Mouse (Mus musculus) limb, embryonic 13.5 days (tissue): ENCODE measurements around the gene Lrrc3b. TPM values are rescaled to one million over a fixed set of nuclear protein-coding genes. Genes with fewer than 3 reads are reported as not detected.

Experiments
- ATAC-seq: fragments of 200-750 bp; cut with Nextera tagmentation; 2 replicates; pipeline ENCODE4 v1.8.0; 2017; ENCODE audit warnings: low read depth, moderate number of reproducible peaks, moderate TSS enrichment; ENCODE audit not compliant: low FRiP score
- H3K27ac ChIP-seq: fragments of 300-500 bp; sonication (generic); 2 replicates; pipeline ENCODE4 v1.5.1; 2015; ENCODE audit warnings: inconsistent platforms, mild to moderate bottlenecking, moderate library complexity
- H3K27me3 ChIP-seq: fragments of 300-500 bp; sonication (generic); 2 replicates; pipeline ENCODE4 v1.6.1; 2015; ENCODE audit warnings: mild to moderate bottlenecking, inconsistent platforms
- H3K36me3 ChIP-seq: fragments of 300-500 bp; sonication (generic); 2 replicates; pipeline ENCODE4 v1.6.1; 2015; ENCODE audit warnings: inconsistent platforms, mild to moderate bottlenecking, moderate library complexity
- H3K4me1 ChIP-seq: fragments of 300-500 bp; sonication (generic); 2 replicates; pipeline ENCODE4 v1.6.1; 2015; ENCODE audit warnings: inconsistent platforms
- H3K4me2 ChIP-seq: fragments of 300-500 bp; sonication (generic); replicated peaks from 2 replicates; pipeline ENCODE4 v1.6.1; 2015; ENCODE audit warnings: inconsistent platforms, mild to moderate bottlenecking, moderate library complexity
- H3K4me3 ChIP-seq: fragments of 300-500 bp; sonication (generic); 2 replicates; pipeline ENCODE4 v1.5.1; 2015; ENCODE audit warnings: moderate library complexity, mild to moderate bottlenecking, inconsistent platforms
- H3K9ac ChIP-seq: fragments of 300-500 bp; sonication (generic); 2 replicates; pipeline ENCODE4 v1.6.1; 2015; ENCODE audit warnings: mild to moderate bottlenecking, inconsistent platforms
- H3K9me3 ChIP-seq: fragments of 300-500 bp; sonication (generic); 2 replicates; pipeline ENCODE4 v1.6.1; 2016; ENCODE audit warnings: inconsistent platforms
- WGBS: fragments of 180-500 bp; shearing (Covaris S2); methylation state at CpG from one replicate; pipeline ENCODE4 v1.1.7; 2015; 5-methylcytosine and 5-hydroxymethylcytosine counted together
- polyA plus RNA-seq: library from polyadenylated mRNA; unstranded; fragments of >200 nt; fragmentation: Nextera tagmentation; extraction: Ambion mirVana; gene quantifications from 2 replicates; pipeline ENCODE4 v1.2.1, GENCODE M21; 2015

Gene Lrrc3b
- polyA plus RNA-seq, 1 experiment from 2014 or later: 2.1 TPM

GRCm38 (mm10) chr14:15383133-15383532 lies 55.7 kb downstream of the Lrrc3b start:
- H3K4me1 ChIP-seq: no peaks in the 10 kb centered on the region
- ATAC-seq: no peak
- 40% methylated on average over 2 of the region's 2 CpGs for WGBS

GRCm38 (mm10) chr14:15377368-15377767 lies 61.4 kb downstream of the Lrrc3b start:
- no peaks in the 10 kb centered on the region for H3K4me1 ChIP-seq
- H3K36me3 ChIP-seq: no peaks in the 10 kb centered on the region
- H3K27ac ChIP-seq: no peak overlapping the region
- no peaks in the 10 kb centered on the region for H3K9me3 ChIP-seq
- no peak overlapping the region for H3K9ac ChIP-seq
- no peaks in the 10 kb centered on the region for H3K27me3 ChIP-seq
- no peak overlapping the region for H3K4me3 ChIP-seq
- no peak for ATAC-seq
- H3K4me2 ChIP-seq: no peak overlapping the region
- WGBS: 76% methylated on average over 2 of the region's 2 CpGs

More at GRCm38 (mm10) chr14:15383133-15383532, 55.7 kb downstream of the Lrrc3b start:
- H3K27ac ChIP-seq: no peak overlapping the region
- no peak overlapping the region for H3K4me3 ChIP-seq
- no peaks in the 10 kb centered on the region for H3K36me3 ChIP-seq
- no peak overlapping the region for H3K9ac ChIP-seq
- no peaks in the 10 kb centered on the region for H3K27me3 ChIP-seq
- no peak overlapping the region for H3K4me2 ChIP-seq
- H3K9me3 ChIP-seq: no peaks in the 10 kb centered on the region

GRCm38 (mm10) chr14:15376786-15377185 lies 62.0 kb downstream of the Lrrc3b start:
- 84% methylated on average over 1 of the region's 1 CpGs for WGBS
- Histone ChIP-seq H3K36me3 (no peaks in the 10 kb centered on the region), H3K4me1 (no peaks in the 10 kb centered on the region), H3K27ac (no peak overlapping the region), H3K9me3 (no peaks in the 10 kb centered on the region), H3K27me3 (no peaks in the 10 kb centered on the region), H3K4me2 (no peak overlapping the region), H3K4me3 (no peak overlapping the region), H3K9ac (no peak overlapping the region)
- no peak for ATAC-seq

- H3K9me3 ChIP-seq: no peaks in the 10 kb centered on the region
- H3K4me3 ChIP-seq: no peak overlapping the region
- H3K9ac ChIP-seq: no peak overlapping the region
- H3K4me2 ChIP-seq: no peak overlapping the region
- no peaks in the 10 kb centered on the region for H3K4me1 ChIP-seq
- no peaks in the 10 kb centered on the region for H3K27me3 ChIP-seq
- ATAC-seq: no peak
- no peak overlapping the region for H3K27ac ChIP-seq
- no peaks in the 10 kb centered on the region for H3K36me3 ChIP-seq
Measured at GRCm38 (mm10) chr14:15374271-15374670, 64.5 kb downstream of the Lrrc3b start.

GRCm38 (mm10) chr14:15372985-15373384 lies 65.8 kb downstream of the Lrrc3b start:
- H3K4me1 ChIP-seq: no peaks in the 10 kb centered on the region
- WGBS: 66% methylated on average over 1 of the region's 1 CpGs
- H3K27ac ChIP-seq: no peak overlapping the region
- H3K4me2 ChIP-seq: no peak overlapping the region
- no peaks in the 10 kb centered on the region for H3K9me3 ChIP-seq
- no peaks in the 10 kb centered on the region for H3K27me3 ChIP-seq
- ATAC-seq: no peak
- H3K36me3 ChIP-seq: no peaks in the 10 kb centered on the region
- H3K4me3 ChIP-seq: no peak overlapping the region
- no peak overlapping the region for H3K9ac ChIP-seq

GRCm38 (mm10) chr14:15365045-15365444 lies 73.7 kb downstream of the Lrrc3b start:
- Histone ChIP-seq H3K27ac (no peak overlapping the region), H3K4me1 (no peaks in the 10 kb centered on the region), H3K36me3 (no peaks in the 10 kb centered on the region), H3K4me2 (no peak overlapping the region), H3K27me3 (no peaks in the 10 kb centered on the region), H3K4me3 (no peak overlapping the region), H3K9me3 (no peaks in the 10 kb centered on the region), H3K9ac (no peak overlapping the region)
- ATAC-seq: no peak
- WGBS: 82% methylated on average over 6 of the region's 6 CpGs

- H3K27ac ChIP-seq: no peak overlapping the region
- no peaks in the 10 kb centered on the region for H3K27me3 ChIP-seq
- ATAC-seq: no peak
- no peaks in the 10 kb centered on the region for H3K4me1 ChIP-seq
- H3K9ac ChIP-seq: no peak overlapping the region
- WGBS: 97% methylated on average over 1 of the region's 1 CpGs
- H3K36me3 ChIP-seq: no peaks in the 10 kb centered on the region
- H3K4me3 ChIP-seq: no peak overlapping the region
- no peak overlapping the region for H3K4me2 ChIP-seq
- no peaks in the 10 kb centered on the region for H3K9me3 ChIP-seq
Measured at GRCm38 (mm10) chr14:15359893-15360292, 78.9 kb downstream of the Lrrc3b start.

GRCm38 (mm10) chr14:15359134-15359533 lies 79.7 kb downstream of the Lrrc3b start:
- no peak for ATAC-seq
- no peaks in the 10 kb centered on the region for H3K9me3 ChIP-seq
- no peak overlapping the region for H3K4me3 ChIP-seq
- 70% methylated on average over 3 of the region's 3 CpGs for WGBS
- H3K4me2 ChIP-seq: no peak overlapping the region
- H3K27ac ChIP-seq: no peak overlapping the region
- no peaks in the 10 kb centered on the region for H3K36me3 ChIP-seq
- H3K9ac ChIP-seq: no peak overlapping the region
- no peaks in the 10 kb centered on the region for H3K4me1 ChIP-seq
- no peaks in the 10 kb centered on the region for H3K27me3 ChIP-seq

GRCm38 (mm10) chr14:15355512-15355911 lies 83.3 kb downstream of the Lrrc3b start:
- H3K4me1 ChIP-seq: no peaks in the 10 kb centered on the region
- 24% methylated on average over 3 of the region's 3 CpGs for WGBS
- ATAC-seq: no peak
- H3K36me3 ChIP-seq: no peaks in the 10 kb centered on the region
- no peaks in the 10 kb centered on the region for H3K9me3 ChIP-seq
- H3K4me3 ChIP-seq: no peak overlapping the region
- no peak overlapping the region for H3K27ac ChIP-seq
- no peak overlapping the region for H3K9ac ChIP-seq
- H3K27me3 ChIP-seq: no peaks in the 10 kb centered on the region
- H3K4me2 ChIP-seq: no peak overlapping the region

GRCm38 (mm10) chr14:15354299-15354698 lies 84.5 kb downstream of the Lrrc3b start:
- Histone ChIP-seq H3K27me3 (no peaks in the 10 kb centered on the region), H3K4me1 (no peaks in the 10 kb centered on the region), H3K27ac (no peak overlapping the region), H3K9ac (no peak overlapping the region), H3K9me3 (no peaks in the 10 kb centered on the region), H3K4me2 (no peak overlapping the region), H3K36me3 (no peaks in the 10 kb centered on the region), H3K4me3 (no peak overlapping the region)
- WGBS: 76% methylated on average over 5 of the region's 5 CpGs
- no peak for ATAC-seq

GRCm38 (mm10) chr14:15333130-15333529 lies 105.7 kb downstream of the Lrrc3b start:
- no peak overlapping the region for H3K4me2 ChIP-seq
- no peaks in the 10 kb centered on the region for H3K36me3 ChIP-seq
- H3K27ac ChIP-seq: no peak overlapping the region
- H3K9ac ChIP-seq: no peak overlapping the region
- no peaks in the 10 kb centered on the region for H3K27me3 ChIP-seq
- no peak for ATAC-seq
- no peaks in the 10 kb centered on the region for H3K9me3 ChIP-seq
- no peak overlapping the region for H3K4me3 ChIP-seq
- H3K4me1 ChIP-seq: no peaks in the 10 kb centered on the region
- WGBS: 59% methylated on average over 2 of the region's 2 CpGs

GRCm38 (mm10) chr14:15331370-15331769 lies 107.4 kb downstream of the Lrrc3b start:
- H3K27me3 ChIP-seq: no peaks in the 10 kb centered on the region
- H3K4me3 ChIP-seq: no peak overlapping the region
- H3K4me1 ChIP-seq: no peaks in the 10 kb centered on the region
- no peaks in the 10 kb centered on the region for H3K9me3 ChIP-seq
- H3K4me2 ChIP-seq: no peak overlapping the region
- no peak overlapping the region for H3K27ac ChIP-seq
- ATAC-seq: no peak
- no peak overlapping the region for H3K9ac ChIP-seq
- no peaks in the 10 kb centered on the region for H3K36me3 ChIP-seq
- 44% methylated on average over 1 of the region's 1 CpGs for WGBS

GRCm38 (mm10) chr14:15330155-15330554 lies 108.6 kb downstream of the Lrrc3b start:
- H3K27ac ChIP-seq: no peak overlapping the region
- H3K36me3 ChIP-seq: no peaks in the 10 kb centered on the region
- no peak overlapping the region for H3K4me3 ChIP-seq
- H3K4me1 ChIP-seq: no peaks in the 10 kb centered on the region
- no peak overlapping the region for H3K4me2 ChIP-seq
- ATAC-seq: no peak
- WGBS: 86% methylated on average over 1 of the region's 1 CpGs
- H3K9me3 ChIP-seq: no peaks in the 10 kb centered on the region
- no peaks in the 10 kb centered on the region for H3K27me3 ChIP-seq
- H3K9ac ChIP-seq: no peak overlapping the region
